Mouse (Mus musculus) cortical plate, adult 2 months (tissue): Measurements from ENCODE around the gene Gm3164.
"Not testable (repeated sequence)": the region's sequence is repeated elsewhere in the genome, so short reads cannot be mapped to it uniquely, and the experiment has no call there.

Experiments
- CTCF ChIP-seq: fragments of 200-500 bp; IDR thresholded peaks from 2 replicates; pipeline ENCODE4 v1.5.1; 2011; ENCODE audit warnings: mild to moderate bottlenecking, control low read depth, low read length; ENCODE audit not compliant: insufficient read depth; ENCODE audit errors: extremely low read depth
- POLR2A ChIP-seq: fragments of 200-500 bp; IDR thresholded peaks from 2 replicates; pipeline ENCODE4 v1.6.1; 2011; ENCODE audit warnings: mild to moderate bottlenecking, low read length, control low read depth; ENCODE audit not compliant: insufficient read depth; ENCODE audit errors: extremely low read depth

DNA sequence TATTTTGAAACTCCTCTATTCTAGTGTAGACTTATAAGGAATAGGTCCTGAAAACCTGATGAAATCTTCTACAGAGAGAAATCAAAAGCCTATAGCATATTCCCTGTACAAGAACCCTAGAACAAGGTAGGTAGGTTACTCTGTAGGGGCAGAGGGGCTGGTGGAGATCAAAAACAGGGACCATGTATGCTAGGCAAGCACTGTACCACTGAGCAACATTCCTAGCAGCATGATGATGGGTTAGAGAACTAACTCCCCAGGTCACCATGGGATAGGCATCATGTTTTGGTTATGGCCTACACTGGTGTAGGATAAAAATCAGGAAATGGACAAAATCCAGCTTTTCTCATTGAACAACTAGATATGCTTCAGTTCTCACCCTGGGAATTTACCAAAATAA lies 29.6 kb upstream of the Gm3164 start:
- TF ChIP-seq CTCF, POLR2A: not testable (repeated sequence)
